Mouse (Mus musculus): ENCODE measurements at regions not wholly inside any gene's neighbourhood (a gene's known extent, or its start where the extent isn't known, plus 50 kb on each side); places are given as distances from the start of the nearest gene placed in this dataset.

DNA sequence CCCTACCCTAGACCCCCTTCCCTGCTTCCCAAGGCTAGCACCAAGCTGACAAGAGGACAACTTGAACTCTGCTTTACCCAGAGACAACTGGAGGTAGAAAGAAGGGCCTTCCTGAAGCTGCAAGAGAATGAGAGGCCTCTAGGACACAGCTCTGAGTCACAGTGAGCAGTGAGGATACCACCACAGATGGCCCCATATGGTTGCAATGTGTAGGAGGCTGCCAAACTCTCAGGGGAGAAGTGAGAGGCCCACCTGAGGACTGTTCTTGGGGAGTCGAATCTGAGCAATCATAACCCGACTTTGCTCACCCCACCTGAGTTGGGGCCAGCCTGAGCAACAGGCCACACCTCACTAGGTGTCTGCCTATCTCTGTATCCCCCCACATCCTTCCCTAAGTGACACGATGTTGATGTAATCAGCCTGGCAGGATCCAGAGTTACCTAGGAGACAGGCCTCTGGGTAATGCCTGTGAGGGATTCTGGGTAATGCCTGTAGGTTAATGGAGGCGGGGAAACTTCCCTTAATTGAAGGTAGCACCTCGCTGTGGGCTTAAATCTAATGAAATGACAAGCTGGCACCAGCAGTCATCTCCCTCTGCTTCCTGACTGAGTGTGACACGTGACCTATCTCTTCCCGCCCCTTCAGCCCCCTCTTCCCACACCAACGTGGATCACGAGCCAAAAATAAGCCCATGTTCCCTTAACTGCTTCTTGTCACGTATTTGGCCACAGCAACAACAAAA lies 207.7 kb downstream of the Bcl2l11 start:
- ATAC-seq (replicated peaks; ENCODE audit: poor library complexity), result peak; percentile 51

DNA sequence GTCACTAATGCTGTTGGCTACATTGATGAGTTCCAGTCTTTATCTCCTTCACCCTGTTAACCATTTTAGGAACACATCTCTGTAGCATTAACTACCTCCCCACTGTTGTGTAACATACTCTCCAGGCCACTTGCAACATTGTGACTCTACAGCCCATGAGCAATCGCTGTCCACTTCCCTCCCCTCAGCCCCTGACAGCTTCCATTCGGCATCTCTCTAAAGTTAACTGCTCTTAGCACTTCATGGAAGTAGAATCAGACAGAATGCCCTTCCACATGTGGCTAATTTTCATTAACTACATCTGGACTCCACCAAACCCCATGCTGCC lies 208.3 kb downstream of the Bcl2l11 start:
- ATAC-seq (replicated peaks; ENCODE audit: poor library complexity), result peak; percentile 84

DNA sequence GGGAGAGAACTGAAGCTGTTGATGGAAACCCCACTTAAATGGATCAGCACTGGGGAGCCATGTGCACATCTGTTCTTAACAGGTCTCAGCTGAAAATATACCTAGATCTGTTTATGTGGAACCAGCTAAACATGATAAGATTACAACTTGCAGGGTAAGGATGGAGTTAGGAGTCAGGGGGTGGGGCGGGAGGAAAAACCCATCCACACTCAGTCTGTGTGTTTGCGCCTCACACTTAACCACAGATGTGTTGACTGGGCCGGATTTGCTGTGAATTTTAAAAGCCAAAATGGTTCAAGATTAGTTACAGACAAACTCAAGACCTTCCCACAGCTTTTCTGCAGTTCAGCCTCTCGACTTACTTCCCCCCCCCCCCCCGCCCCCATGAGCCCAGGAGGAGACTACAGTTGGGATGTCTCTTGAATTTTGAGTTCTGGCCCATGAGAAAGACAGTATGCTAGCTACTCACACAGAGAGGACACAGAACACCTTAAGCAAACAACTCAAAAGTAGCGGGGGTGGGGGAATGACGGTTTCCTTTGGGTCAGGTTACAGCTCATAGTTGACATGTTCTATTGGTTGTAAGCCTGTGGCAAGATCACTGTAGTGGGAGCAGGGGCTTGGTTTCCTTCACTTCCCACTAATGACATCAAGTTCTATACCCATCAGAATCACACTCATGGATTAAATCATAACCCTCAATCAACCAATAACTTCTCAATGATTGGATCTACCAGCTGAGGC lies 209.1 kb downstream of the Bcl2l11 start:
- no peak for ATAC-seq (replicated peaks; ENCODE audit: poor library complexity)

GRCm38 (mm10) chr2:128337192-128337591 lies 211.4 kb downstream of the Bcl2l11 start:
- no peak for ATAC-seq (replicated peaks; ENCODE audit: poor library complexity)

DNA sequence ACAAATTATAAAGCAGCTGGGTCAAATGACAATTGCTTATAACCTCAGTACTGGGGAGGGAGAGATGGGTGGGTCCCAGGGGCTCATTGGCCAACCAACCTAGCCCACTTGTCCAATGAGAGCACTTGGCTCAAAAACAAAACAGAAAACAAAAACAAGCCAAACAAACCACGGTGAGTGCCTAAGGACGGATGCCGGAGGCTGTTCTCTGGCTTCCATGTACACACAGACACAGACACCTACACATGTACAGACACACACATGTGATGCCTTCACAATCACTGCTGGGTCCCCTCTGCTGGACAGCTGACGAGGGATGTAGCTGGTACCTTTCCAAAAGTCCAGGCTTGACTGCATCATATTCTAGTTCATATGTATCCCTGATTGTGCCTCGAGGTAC lies 212.0 kb downstream of the Bcl2l11 start:
- no peak for ATAC-seq (replicated peaks; ENCODE audit: poor library complexity)

- no peak for ATAC-seq (replicated peaks; ENCODE audit: poor library complexity)
Measured at GRCm38 (mm10) chr2:128338474-128338873, 212.6 kb downstream of the Bcl2l11 start.

GRCm38 (mm10) chr2:128339061-128339642 lies 213.3 kb downstream of the Bcl2l11 start:
- peak; percentile 56 for ATAC-seq (replicated peaks; ENCODE audit: poor library complexity)

DNA sequence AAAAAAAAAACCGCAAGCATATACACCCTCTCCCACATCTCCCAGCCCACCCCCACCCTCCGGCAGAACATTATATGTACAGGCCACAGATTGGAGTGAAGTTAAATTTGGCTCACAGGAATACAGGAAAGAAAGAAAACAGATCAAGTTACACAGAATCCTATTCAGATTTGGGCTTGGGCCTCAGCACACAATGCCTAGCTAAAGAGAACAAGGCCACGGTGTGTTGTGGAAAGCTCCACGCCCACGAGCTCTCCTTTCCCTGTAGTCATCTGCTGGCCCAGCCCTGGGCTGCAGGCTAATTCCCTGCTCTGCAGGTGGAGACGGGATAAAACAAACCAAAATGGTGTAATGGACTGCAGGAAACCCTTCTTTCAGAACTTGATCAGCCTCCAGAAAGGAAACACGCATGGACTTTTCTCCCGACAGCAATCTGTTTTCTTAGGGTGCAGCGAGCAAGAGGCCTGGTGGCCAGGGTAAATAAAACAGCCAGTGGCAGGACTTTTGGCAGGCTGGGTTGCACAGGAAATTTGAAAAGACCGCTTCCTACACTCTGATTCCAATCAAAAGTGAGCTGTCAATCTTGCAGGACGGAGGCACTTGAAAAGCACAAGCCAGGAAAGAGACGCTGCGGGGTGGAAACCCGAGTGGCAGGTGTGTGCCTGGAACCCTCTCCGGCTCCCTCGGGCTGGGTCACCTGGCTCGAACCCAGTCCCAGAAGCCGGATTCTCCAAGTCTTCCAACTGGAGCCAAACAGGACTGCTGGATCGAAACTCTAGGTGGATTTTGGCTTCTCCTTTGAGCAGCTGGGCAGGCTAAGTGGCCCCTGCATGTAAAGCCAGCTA lies 214.0 kb downstream of the Bcl2l11 start:
- ATAC-seq (replicated peaks; ENCODE audit: poor library complexity), result no peak

DNA sequence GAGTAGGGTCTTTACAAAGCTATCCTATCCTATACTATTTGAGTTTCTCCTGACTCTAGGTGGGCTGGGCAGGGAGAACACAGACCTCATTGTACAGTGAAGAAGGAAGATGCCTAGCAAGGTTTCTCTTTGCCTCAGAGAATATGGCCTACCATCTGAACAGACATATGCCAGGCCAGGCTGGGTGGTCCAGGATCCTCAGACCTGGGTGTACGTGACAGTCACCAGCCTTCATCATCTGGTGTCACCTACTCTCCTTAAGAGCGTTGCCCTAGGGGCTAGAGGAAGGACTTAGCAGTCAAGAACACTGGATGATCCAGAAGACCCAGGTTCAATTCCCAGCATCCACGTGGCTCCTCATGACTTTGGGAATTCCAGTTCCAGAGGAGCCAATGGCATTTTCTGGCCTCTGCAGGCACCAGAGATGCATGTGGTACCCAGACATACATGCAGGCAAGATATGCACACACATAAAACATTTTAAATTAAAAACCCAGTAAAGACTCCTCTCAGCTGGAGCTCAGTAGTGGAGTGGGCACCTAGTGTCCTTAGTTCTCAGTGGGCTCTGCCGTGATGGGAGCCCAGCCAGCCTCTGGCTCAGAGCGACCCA lies 214.9 kb downstream of the Bcl2l11 start:
- ATAC-seq (replicated peaks; ENCODE audit: poor library complexity), result no peak

- ATAC-seq (replicated peaks; ENCODE audit: poor library complexity), result peak; percentile 64
Measured at GRCm38 (mm10) chr2:128342212-128342611, 216.4 kb downstream of the Bcl2l11 start.

DNA sequence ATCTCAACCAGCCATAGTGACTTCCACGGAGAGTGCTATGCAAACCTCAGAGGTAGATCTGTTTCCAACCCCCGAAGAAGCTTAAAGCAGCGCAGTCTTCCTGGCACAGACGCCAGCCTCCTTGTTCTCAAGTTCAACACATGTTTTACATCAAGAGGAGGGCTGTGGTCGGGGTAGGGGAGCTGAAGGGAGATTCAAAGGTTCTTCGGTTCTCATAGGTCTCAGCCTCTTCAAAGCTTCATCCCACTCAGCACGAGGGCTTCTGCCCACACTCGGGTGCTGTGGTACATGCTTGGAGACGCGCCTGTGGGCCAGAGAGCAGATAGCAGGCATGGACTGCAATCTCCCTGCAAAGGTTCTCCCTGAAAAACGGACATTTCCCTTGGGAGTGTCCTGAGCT lies 219.7 kb downstream of the Bcl2l11 start:
- ATAC-seq (replicated peaks; ENCODE audit: poor library complexity), result no peak

GRCm38 (mm10) chr2:128348556-128348955 lies 222.7 kb downstream of the Bcl2l11 start:
- ATAC-seq (replicated peaks; ENCODE audit: poor library complexity), result no peak

DNA sequence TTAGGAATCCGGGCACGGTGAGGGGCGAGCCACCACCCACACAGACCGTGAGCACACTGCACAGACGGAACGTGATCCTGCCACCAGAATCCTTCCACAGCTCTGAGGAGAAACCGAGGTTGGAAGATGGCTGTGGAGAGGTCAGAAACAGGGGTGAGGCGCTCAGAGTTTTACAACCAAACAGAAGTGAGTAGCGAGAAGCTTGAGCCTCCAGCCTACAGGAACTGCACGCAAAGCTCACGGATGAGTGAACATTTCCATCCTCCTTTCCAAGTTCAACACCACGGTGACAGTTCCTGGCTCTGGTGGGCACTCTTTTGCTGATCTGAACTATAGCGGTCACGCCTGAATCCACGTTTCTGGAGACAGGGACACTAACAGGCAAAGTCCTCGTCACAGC lies 225.6 kb downstream of the Bcl2l11 start:
- ATAC-seq (replicated peaks; ENCODE audit: poor library complexity), result no peak

DNA sequence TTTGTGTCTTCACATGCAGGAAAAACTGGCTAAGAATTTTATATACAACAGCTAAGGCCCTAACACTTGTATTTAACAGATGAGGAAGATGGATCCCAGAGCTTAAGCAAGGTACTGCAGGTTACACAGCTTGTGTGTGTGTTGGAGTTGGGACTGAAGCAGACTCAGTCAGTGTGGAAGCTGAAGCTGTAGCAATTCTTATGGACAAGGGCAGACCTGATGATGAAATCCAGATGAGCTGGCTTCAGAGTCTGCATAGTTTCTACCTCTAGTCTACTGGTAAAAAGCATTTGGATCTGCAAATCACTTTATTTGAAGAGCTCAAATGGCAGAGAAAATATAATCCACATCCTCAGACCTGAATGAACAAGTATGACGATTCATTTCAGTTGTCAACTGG lies 226.7 kb downstream of the Bcl2l11 start:
- ATAC-seq (replicated peaks; ENCODE audit: poor library complexity), result no peak

DNA sequence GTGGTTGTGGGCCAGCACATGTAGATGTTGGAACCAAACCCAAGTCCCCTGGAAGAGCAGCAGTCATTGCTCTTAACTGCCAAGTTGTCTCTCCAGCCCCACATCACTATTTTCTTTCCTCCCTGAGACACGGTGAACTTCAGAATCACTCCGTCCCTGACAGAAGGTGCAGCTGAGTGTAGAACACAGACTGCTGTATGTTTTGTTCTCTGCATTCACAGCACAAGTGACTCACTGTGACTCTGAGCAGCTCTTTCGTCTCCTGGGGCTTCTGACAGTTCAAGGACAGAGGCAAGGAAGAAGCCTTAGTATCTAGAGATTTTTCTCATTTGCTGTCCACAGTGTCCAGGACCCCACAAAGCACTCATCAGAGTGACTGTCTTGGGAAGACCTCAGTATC lies 227.6 kb downstream of the Bcl2l11 start:
- ATAC-seq (replicated peaks; ENCODE audit: poor library complexity), result no peak

GRCm38 (mm10) chr2:128356326-128356725 lies 230.5 kb downstream of the Bcl2l11 start:
- ATAC-seq (replicated peaks; ENCODE audit: poor library complexity), result no peak

- ATAC-seq (replicated peaks; ENCODE audit: poor library complexity), result no peak
Measured at GRCm38 (mm10) chr2:128359106-128359505, 231.9 kb upstream of the Spdye4c start.

DNA sequence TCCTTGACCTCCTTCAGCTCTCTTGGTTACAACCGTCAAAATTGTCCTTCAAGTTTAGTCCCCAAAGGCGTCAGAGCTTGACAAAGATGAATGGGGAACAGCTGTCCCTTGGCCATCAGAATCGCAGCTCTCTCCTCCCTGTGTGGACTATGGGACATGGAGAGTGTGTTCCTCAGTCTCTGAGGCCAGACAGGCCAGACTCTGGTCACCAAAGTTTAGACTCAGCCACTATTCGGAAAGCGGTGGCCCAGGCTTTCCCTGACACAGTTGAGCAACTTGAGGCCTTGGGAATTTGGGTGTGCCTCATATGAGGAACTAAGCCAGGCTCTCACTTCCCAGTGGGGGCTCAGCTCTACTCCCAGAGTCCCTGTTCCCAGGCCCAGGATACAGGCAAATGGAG lies 230.5 kb upstream of the Spdye4c start:
- no peak for ATAC-seq (replicated peaks; ENCODE audit: poor library complexity)

- no peak for ATAC-seq (replicated peaks; ENCODE audit: poor library complexity)
Measured at GRCm38 (mm10) chr2:128361436-128361835, 229.6 kb upstream of the Spdye4c start.

GRCm38 (mm10) chr2:128364161-128364560 lies 226.8 kb upstream of the Spdye4c start:
- peak; percentile 90 for ATAC-seq (replicated peaks; ENCODE audit: poor library complexity)

GRCm38 (mm10) chr2:128365004-128365403 lies 226.0 kb upstream of the Spdye4c start:
- ATAC-seq (replicated peaks; ENCODE audit: poor library complexity), result no peak

Data from megakaryocyte progenitor cell, adult 5-6 weeks (primary cell).